Mouse (Mus musculus): Measurements from ENCODE around the gene AI597479.

DNA sequence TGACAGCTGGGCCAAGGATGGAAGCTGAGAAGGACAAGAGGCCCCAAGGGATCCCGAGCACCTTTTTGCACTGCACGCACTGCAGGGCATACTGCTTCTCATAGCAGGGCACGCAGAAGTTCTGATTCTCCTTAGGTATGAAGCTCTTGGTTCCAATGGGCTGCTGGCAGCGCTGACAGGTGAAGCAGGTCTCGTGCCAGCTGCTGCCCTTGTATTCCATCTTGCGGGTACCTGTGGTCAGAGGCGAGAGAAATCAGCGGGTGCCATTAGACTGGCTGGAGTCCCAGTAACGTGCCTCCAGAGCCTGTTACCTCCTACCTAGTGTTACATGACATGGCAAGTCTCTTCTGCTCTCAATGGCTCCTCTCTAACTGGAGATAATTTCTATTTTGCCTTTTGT lies 33.1 kb downstream of the AI597479 start:
- no peak for TF ChIP-seq POLR2A (IDR thresholded peaks at IDR 0.05; ENCODE audit: control insufficient read depth in 1 of 2, insufficient read depth in 1 of 2, low read depth in 1 of 2, low read length in 2 of 2, poor library complexity in 1 of 2)
- TF ChIP-seq MAFK (IDR thresholded peaks at IDR 0.05; ENCODE audit: borderline replicate concordance, low read depth, low read length) = no peak
- no peak for TF ChIP-seq EP300 (IDR thresholded peaks at IDR 0.05; ENCODE audit: low read depth in 1 of 2, low read length in 2 of 2)
- TF ChIP-seq TCF12 (IDR thresholded peaks at IDR 0.05; ENCODE audit: low read depth, low read length) = no peak
- no peak for TF ChIP-seq CTCF (IDR thresholded peaks at IDR 0.05 in 2 of 3, conservative IDR thresholded peaks at IDR 0.05 in 1 of 3; ENCODE audit: control insufficient read depth in 1 of 3, insufficient read depth in 1 of 3, low read depth in 2 of 3, low read length in 3 of 3, poor library complexity in 1 of 3, severe bottlenecking in 1 of 3)
- no peak for TF ChIP-seq HCFC1 (IDR thresholded peaks at IDR 0.05; ENCODE audit: low read depth, low read length)
- TF ChIP-seq CHD2 (IDR thresholded peaks at IDR 0.05; ENCODE audit: low read length) = no peak
- TF ChIP-seq RCOR1 (IDR thresholded peaks at IDR 0.05; ENCODE audit: low read depth, low read length) = no peak
- no peak for TF ChIP-seq BHLHE40 (IDR thresholded peaks at IDR 0.05; ENCODE audit: borderline replicate concordance, low read depth, low read length)
- TF ChIP-seq SMC3 (IDR thresholded peaks at IDR 0.05; ENCODE audit: low read depth, low read length) = no peak

Data from MEL (cell line).